Mouse (Mus musculus) liver, postnatal 0 days (tissue): Measurements from ENCODE around the gene Dhx16.

Source experiments
- CTCF ChIP-seq: sonication (generic); IDR thresholded peaks from 2 replicates; pipeline ENCODE4 v1.5.1; 2016; ENCODE audit warnings: antibody characterized with exemption, low read depth
- EP300 ChIP-seq: IDR thresholded peaks from 2 replicates; pipeline ENCODE4 v1.6.1; 2016; ENCODE audit warnings: antibody characterized with exemption, low read depth, mild to moderate bottlenecking

DNA sequence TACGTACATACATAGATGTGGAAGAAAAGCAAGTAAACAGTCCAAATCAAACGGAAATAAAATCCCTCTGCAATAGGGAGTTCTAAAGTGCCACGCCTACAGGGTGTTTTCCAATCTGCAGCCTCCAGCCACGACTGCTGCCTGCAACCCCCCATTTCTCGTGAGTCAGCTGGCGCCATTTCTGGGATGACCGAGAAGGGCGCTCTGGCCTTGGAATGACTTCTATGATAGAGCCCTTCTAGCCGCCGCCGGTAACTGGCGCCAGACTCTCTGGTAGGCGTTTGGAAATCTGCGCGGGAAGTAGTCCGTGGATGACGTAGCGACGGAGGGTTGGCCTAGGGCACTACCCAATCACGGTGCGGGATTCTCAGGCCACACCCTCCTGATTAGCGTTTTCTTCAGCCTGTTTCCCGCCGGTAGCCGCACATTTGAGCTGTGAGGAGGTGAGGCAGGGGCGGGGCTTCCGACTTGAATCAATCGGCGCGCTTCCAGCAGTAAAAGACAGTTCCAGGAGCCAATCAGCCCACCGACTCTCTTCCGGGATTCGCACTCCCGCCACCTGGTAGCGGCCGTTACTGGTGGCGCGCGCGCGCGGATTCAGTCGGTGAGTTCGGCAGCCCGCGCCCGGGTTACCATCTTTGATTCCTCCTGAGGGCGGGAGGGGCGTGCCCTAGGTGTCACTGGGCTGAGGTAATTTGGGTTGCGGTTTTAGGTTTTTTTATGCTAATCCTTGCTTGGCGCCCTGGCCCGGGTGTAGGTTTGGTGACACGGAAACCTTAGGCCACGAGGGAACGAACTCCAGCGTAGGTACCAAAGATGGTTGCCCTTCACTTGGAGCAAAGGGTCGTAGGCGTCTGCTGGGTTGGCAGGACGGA is 38.3 kb upstream of the Dhx16 start, which contains the start of gene Mdc1:
- TF ChIP-seq CTCF, result peak; percentile 50
- TF ChIP-seq EP300, result peak; percentile 92
